8 mouse cellular contexts compared by ENCODE assay signal in genomic region chr1:78419593-78419992, GRCm38 (mm10).
DNase-seq lines count a peak whose midpoint lies in the region; ATAC-seq and TF ChIP-seq lines count a peak whose summit lies in the region.

No protein-coding gene starts in this region.

- H3K9ac ChIP-seq in embryonic facial prominence, embryonic 15.5 days: no peak overlapping the region

- H3K4me2 ChIP-seq in embryonic facial prominence, embryonic 15.5 days (replicated peaks): no peak overlapping the region

- H3K4me1 ChIP-seq in E14TG2a.4 (replicated peaks; ENCODE audit: low read depth, low read length): peaks cover 24% of the 10 kb centered on the region
- H3K4me1 ChIP-seq in bone marrow macrophage, adult 2 months (ENCODE audit: control insufficient read depth, insufficient read depth, low read length): peaks cover 6% of the 10 kb centered on the region; the same call in 1 of the 2 replicates
- peaks cover 26% of the 10 kb centered on the region; the same call in 1 of the 2 replicates for H3K4me1 ChIP-seq in embryonic facial prominence, embryonic 15.5 days

- H3K27me3 ChIP-seq in E14TG2a.4 (ENCODE audit: insufficient read depth, low read length): no peaks in the 10 kb centered on the region
- no peaks in the 10 kb centered on the region for H3K27me3 ChIP-seq in embryonic facial prominence, embryonic 15.5 days

- 0 out of 2 replicates have a peak, but pooled peaks have one; percentile 47 for ATAC-seq in embryonic facial prominence, embryonic 15.5 days (ENCODE audit: insufficient number of reproducible peaks, low FRiP score, low TSS enrichment, low read depth)

- intact Hi-C loops in heart, postnatal 36 days (cut with DNase I): loop anchor here (2.0 kb wide), 1 partner anchor 203 kb away; no protein-coding TSS in a partner anchor

- peaks cover 73% of the 10 kb centered on the region for H3K36me3 ChIP-seq in E14TG2a.4 (ENCODE audit: insufficient read depth, low read length)
- H3K36me3 ChIP-seq in embryonic facial prominence, embryonic 15.5 days: peaks cover 7% of the 10 kb centered on the region; the same call in 1 of the 2 replicates

- peak; percentile 43 for TF ChIP-seq CTCF in E14TG2a.4 (conservative IDR thresholded peaks at IDR 0.05; ENCODE audit: low read length)
- TF ChIP-seq CTCF in bone marrow macrophage, adult 2 months (IDR thresholded peaks at IDR 0.05; ENCODE audit: low read depth, low read length): peak; percentile 67

- TF ChIP-seq POLR2A in bone marrow macrophage, adult 2 months (IDR thresholded peaks at IDR 0.05; ENCODE audit: borderline replicate concordance, low read depth, low read length): no peak

- H3K4me3 ChIP-seq in E14TG2a.4 (replicated peaks; ENCODE audit: low read length): no peak overlapping the region
- no peak overlapping the region for H3K4me3 ChIP-seq in bone marrow macrophage, adult 2 months (ENCODE audit: insufficient read depth, low read length)
- H3K4me3 ChIP-seq in embryonic facial prominence, embryonic 15.5 days (replicated peaks): no peak overlapping the region

- WGBS in embryonic facial prominence, embryonic 15.5 days: 43% methylated on average over 4 of the region's 4 CpGs
- 56% methylated on average over 4 of the region's 4 CpGs for WGBS in large intestine, adult 2 months

- H3K27ac ChIP-seq in bone marrow macrophage, adult 2 months (ENCODE audit: insufficient read depth, low read depth, low read length): no peak overlapping the region
- H3K27ac ChIP-seq in embryonic facial prominence, embryonic 15.5 days (replicated peaks): no peak overlapping the region

- no peaks in the 10 kb centered on the region for H3K9me3 ChIP-seq in E14TG2a.4 (ENCODE audit: low read length)
- H3K9me3 ChIP-seq in embryonic facial prominence, embryonic 15.5 days (replicated peaks): no peaks in the 10 kb centered on the region

- peak; percentile 71 to 80 for DNase-seq in heart, postnatal 36 days
- peak; percentile 57 for DNase-seq in large intestine, adult 2 months (ENCODE audit: low read depth, low spot score)
- peak; percentile 62 to 71 for DNase-seq in lung, adult 18-20 months
- DNase-seq in ovary, adult 18-20 months (ENCODE audit: low spot score): peak; percentile 38
- DNase-seq in thymus, postnatal 25 days: peak; percentile 43
